Mouse (Mus musculus) liver, embryonic 11.5 days (tissue): ENCODE data around the gene Ddah1. TPM values are rescaled to one million over a fixed set of nuclear protein-coding genes. Genes with fewer than 3 reads are reported as not detected.

ENCODE experiments used
- ATAC-seq: fragments of 200-750 bp; cut with Nextera tagmentation; replicated peaks from 2 replicates; pipeline ENCODE4 v1.8.0; 2017; ENCODE audit warnings: moderate number of reproducible peaks, mild to moderate bottlenecking, moderate TSS enrichment, moderate library complexity; ENCODE audit not compliant: low FRiP score
- DNase-seq: peaks from one replicate; pipeline ENCODE4 v3.0.0-alpha.2; 2017; ENCODE audit warnings: low spot score
- H3K27ac ChIP-seq: fragments of 300-500 bp; sonication (generic); 2 replicates; pipeline ENCODE4 v1.5.1; 2014; ENCODE audit warnings: mild to moderate bottlenecking, low read depth, low read length, control low read depth
- H3K27me3 ChIP-seq: fragments of 300-500 bp; sonication (generic); replicated peaks from 2 replicates; pipeline ENCODE4 v1.6.1; 2014; ENCODE audit warnings: low read length, mixed read lengths; ENCODE audit not compliant: control insufficient read depth, insufficient read depth
- H3K36me3 ChIP-seq: fragments of 300-500 bp; sonication (generic); 2 replicates; pipeline ENCODE4 v1.6.1; 2014; ENCODE audit warnings: mild to moderate bottlenecking, low read length, moderate library complexity, mixed read lengths; ENCODE audit not compliant: control insufficient read depth, insufficient read depth
- H3K4me1 ChIP-seq: fragments of 300-500 bp; sonication (generic); replicated peaks from 2 replicates; pipeline ENCODE4 v1.6.1; 2014; ENCODE audit warnings: low read length, mixed read lengths; ENCODE audit not compliant: control insufficient read depth, insufficient read depth
- H3K4me2 ChIP-seq: fragments of 300-500 bp; sonication (generic); 2 replicates; pipeline ENCODE4 v1.6.1; 2014; ENCODE audit warnings: mild to moderate bottlenecking, control low read depth, moderate library complexity
- H3K4me3 ChIP-seq: fragments of 300-500 bp; sonication (generic); 2 replicates; pipeline ENCODE4 v1.5.1; 2014; ENCODE audit warnings: low read depth, low read length, control low read depth
- H3K9ac ChIP-seq: fragments of 300-500 bp; sonication (generic); 2 replicates; pipeline ENCODE4 v1.6.1; 2014; ENCODE audit warnings: low read depth, low read length, control low read depth
- H3K9me3 ChIP-seq: fragments of 300-500 bp; sonication (generic); 2 replicates; pipeline ENCODE4 v1.6.1; 2016; ENCODE audit warnings: low read length, inconsistent platforms, mixed read lengths; ENCODE audit not compliant: control insufficient read depth
- WGBS: fragments of 180-500 bp; shearing (Covaris S2); extraction: QIAGEN DNeasy Blood & Tissue Kit; methylation state at CpG from one replicate; pipeline ENCODE4 v1.1.7; 2014; 5-methylcytosine and 5-hydroxymethylcytosine counted together
- polyA plus RNA-seq: library from polyadenylated mRNA; unstranded; fragments of >200 nt; fragmentation: Nextera tagmentation; extraction: Ambion mirVana; gene quantifications from 2 replicates; pipeline ENCODE4 v1.2.1, GENCODE M21; 2014

Gene Ddah1
- polyA plus RNA-seq, 1 experiment from 2014 or later: 50.2 TPM

DNA sequence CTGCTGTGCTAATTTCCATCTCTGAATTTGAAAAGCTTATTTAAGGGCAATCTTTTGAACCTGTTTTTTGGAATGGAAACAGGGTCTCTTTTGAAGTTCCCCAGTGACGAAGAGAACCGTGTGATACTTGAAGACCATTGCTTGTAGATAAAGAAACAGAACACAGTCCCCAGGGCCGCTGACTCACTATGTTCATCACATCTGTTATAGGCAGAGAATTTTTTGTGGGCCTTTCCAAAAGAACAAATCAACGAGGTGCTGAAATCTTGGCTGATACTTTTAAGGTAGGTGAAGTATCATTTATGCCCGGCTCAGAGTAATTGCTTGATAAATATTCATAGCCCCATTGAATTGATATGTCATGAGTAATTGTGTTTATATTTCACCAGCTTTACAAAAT, 93.6 kb downstream of the Ddah1 start:
- no peaks in the 10 kb centered on the region for H3K27me3 ChIP-seq
- H3K9me3 ChIP-seq: no peaks in the 10 kb centered on the region
- 77% methylated on average over 5 of the region's 5 CpGs for WGBS
- no peak overlapping the region for H3K4me3 ChIP-seq
- no peak for DNase-seq
- H3K9ac ChIP-seq: no peak overlapping the region
- no peak overlapping the region for H3K27ac ChIP-seq
- no peaks in the 10 kb centered on the region for H3K36me3 ChIP-seq
- H3K4me1 ChIP-seq: no peaks in the 10 kb centered on the region
- ATAC-seq: no peak
- H3K4me2 ChIP-seq: no peak overlapping the region

DNA sequence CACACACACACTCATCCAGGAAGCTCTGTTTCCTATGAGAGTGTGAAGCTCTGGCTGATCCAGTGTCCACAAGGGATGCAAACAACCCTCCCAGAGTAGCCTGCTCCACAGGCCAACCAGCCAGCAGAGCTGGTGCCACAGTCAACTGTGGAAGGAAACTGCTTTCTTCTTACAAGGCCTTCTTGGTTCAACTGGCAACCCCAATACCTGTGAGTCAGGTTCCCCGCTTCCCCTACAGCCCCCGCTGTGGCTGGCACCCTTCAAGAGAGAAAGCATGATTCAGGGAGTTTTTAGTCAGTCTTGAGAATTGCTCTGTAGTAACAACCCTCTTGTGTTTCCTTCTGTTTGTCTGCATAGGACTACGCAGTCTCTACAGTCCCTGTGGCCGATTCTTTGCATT, 94.3 kb downstream of the Ddah1 start:
- Histone ChIP-seq H3K36me3 (no peaks in the 10 kb centered on the region), H3K9ac (no peak overlapping the region), H3K4me3 (no peak overlapping the region), H3K27me3 (no peaks in the 10 kb centered on the region), H3K9me3 (no peaks in the 10 kb centered on the region), H3K4me1 (no peaks in the 10 kb centered on the region), H3K4me2 (no peak overlapping the region), H3K27ac (no peak overlapping the region)
- 95% methylated on average over 4 of the region's 4 CpGs for WGBS
- ATAC-seq: no peak
- DNase-seq: no peak

DNA sequence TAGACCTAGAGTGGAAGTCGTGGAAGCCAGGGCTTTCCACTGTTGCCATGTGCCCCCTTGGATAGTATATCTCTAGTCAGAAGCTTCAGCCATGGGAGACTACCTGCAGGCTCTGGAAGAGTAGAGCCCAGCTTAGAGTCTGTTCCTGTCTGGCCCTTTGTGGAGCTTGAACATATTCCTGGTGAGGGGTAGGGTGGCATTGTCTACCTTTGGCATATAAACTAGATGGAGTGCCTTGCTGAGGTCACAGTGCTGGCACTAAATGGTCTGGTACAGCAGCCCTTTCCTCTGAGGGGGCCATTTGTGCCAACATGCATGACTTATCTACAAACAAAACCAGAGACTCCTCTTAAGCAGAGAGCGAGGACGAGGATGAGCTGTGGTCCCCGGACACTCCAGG, 95.2 kb downstream of the Ddah1 start:
- Histone ChIP-seq H3K4me1 (no peaks in the 10 kb centered on the region), H3K9me3 (no peaks in the 10 kb centered on the region), H3K27ac (no peak overlapping the region), H3K9ac (no peak overlapping the region), H3K4me3 (no peak overlapping the region), H3K27me3 (no peaks in the 10 kb centered on the region), H3K4me2 (no peak overlapping the region), H3K36me3 (no peaks in the 10 kb centered on the region)
- DNase-seq: no peak
- WGBS: 77% methylated on average over 4 of the region's 4 CpGs
- ATAC-seq: no peak

DNA sequence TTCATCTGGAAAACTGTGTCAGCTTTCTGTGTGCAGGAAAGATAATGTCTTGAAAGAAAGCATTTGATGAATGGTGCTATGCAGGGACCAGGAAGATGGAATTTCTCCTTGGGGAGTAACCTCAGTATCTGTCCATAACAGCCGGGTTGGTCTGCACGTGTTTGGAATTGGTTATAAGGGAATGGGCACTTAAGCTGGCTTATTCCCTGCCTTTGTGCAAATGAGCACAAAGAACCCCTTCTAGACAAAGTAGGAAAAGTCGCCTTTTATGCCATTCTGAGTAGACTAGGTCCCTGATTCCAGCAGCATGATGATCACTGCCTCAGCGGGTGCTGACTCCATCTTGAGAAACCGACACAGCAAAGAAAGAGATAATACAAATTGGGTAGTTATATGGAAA, 96.0 kb downstream of the Ddah1 start:
- ATAC-seq: no peak
- no peak overlapping the region for H3K4me3 ChIP-seq
- H3K27ac ChIP-seq: no peak overlapping the region
- H3K9me3 ChIP-seq: no peaks in the 10 kb centered on the region
- no peaks in the 10 kb centered on the region for H3K4me1 ChIP-seq
- no peak overlapping the region for H3K4me2 ChIP-seq
- WGBS: 73% methylated on average over 5 of the region's 5 CpGs
- H3K9ac ChIP-seq: no peak overlapping the region
- DNase-seq: no peak
- H3K27me3 ChIP-seq: no peaks in the 10 kb centered on the region
- no peaks in the 10 kb centered on the region for H3K36me3 ChIP-seq

DNA sequence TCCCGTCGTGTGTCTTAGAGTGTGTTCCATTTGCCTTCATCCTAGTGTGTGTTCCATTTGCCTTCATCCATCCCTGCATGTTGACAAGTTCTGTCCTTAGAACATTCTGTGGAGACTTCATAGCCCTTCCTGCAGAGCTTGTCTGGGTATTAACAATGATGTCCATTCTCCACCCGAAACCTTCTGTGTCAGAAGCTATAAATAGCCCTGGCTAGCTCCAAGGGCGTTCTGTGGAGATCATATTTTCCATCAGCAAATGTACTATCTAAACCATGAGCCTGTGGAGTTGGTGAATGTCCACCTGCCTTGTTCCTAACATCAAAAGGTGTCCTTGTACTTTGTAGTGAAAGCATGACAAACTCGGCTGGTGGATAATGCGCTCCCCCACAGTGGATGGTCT, 96.8 kb downstream of the Ddah1 start:
- ATAC-seq (no peak), DNase-seq (no peak)
- Histone ChIP-seq H3K4me3 (no peak overlapping the region), H3K27ac (no peak overlapping the region), H3K4me1 (no peaks in the 10 kb centered on the region), H3K9me3 (no peaks in the 10 kb centered on the region), H3K9ac (no peak overlapping the region), H3K27me3 (no peaks in the 10 kb centered on the region), H3K4me2 (no peak overlapping the region), H3K36me3 (no peaks in the 10 kb centered on the region)
- 81% methylated on average over 6 of the region's 6 CpGs for WGBS

DNA sequence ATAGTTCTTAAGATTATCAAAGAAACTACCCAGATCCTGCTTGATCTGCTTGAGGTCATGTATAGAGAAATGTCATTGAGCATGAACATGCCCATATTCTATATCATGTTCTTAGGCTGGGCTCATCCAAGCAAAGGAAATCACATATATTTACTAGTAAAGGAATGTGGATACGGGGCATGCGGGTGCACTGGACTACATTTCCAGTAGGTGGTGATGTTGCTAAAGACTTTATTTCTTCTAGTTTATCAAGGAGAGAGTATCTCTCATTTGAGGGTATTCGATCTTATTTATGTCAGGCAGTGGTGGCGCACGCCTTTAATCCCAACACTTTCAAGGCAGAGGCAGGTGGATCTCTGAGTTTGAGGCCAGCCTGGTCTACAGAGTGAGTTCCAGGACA, 99.9 kb downstream of the Ddah1 start:
- Histone ChIP-seq H3K9me3 (no peaks in the 10 kb centered on the region), H3K4me3 (no peak overlapping the region), H3K4me2 (no peak overlapping the region), H3K27ac (no peak overlapping the region), H3K4me1 (no peaks in the 10 kb centered on the region), H3K27me3 (no peaks in the 10 kb centered on the region), H3K9ac (no peak overlapping the region), H3K36me3 (no peaks in the 10 kb centered on the region)
- no peak for ATAC-seq
- 93% methylated on average over 5 of the region's 5 CpGs for WGBS
- DNase-seq: no peak

DNA sequence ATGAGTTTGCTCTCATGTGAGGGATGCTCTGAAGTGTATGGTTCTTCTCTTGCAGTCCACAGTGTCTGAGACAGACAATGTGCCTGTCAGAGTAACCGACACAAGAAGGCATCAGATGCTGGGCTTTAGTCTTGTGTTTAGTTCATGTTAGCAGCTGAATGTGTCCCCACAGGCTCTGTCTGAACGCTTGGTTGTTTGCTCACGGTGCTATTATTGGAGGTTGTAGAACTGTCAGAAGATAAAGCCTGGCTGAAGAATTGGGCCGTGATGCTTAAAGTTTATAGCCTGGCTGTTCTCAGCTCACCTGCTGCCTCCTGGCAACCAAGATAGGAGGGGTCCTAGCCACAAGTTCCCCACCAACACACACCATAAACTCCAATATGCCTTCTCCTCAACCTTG, 104.0 kb downstream of the Ddah1 start:
- no peak overlapping the region for H3K27ac ChIP-seq
- ATAC-seq: no peak
- no peak overlapping the region for H3K4me2 ChIP-seq
- 81% methylated on average over 4 of the region's 4 CpGs for WGBS
- H3K4me1 ChIP-seq: no peaks in the 10 kb centered on the region
- no peak overlapping the region for H3K4me3 ChIP-seq
- no peaks in the 10 kb centered on the region for H3K9me3 ChIP-seq
- no peaks in the 10 kb centered on the region for H3K36me3 ChIP-seq
- no peak for DNase-seq
- no peaks in the 10 kb centered on the region for H3K27me3 ChIP-seq
- H3K9ac ChIP-seq: no peak overlapping the region

DNA sequence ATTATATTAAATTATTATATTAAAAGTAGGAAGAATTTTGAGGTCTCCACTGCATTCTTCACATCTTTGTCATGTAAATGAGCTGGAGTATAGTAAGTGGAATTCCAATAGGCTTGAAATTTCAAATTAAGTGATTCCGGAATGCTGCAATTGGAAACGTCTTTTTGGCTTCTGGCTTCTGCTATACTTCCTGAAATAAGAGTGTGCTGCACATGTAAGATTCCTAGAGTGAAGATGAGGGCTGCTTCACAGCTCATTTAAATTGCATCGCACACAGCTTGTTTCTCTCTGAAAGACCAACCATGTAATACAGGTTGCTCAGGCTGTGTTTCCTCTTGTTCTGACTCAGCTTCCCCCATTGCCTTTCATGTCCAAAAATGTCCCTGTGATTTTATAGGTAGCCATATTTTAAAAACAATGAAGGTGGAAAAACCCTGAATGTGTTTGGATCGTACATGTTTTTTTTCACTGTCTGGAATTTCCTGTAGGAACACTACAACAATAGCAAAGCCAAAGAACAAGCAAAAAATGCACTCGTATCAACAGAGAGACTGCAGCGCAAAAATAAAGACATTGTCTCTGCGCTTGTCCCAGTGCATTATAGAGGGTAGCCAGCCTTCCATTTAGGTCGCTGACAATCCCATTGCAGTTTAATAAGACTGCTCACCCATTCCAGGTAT, 105.7 kb downstream of the Ddah1 start:
- H3K9ac ChIP-seq: no peak overlapping the region
- no peaks in the 10 kb centered on the region for H3K4me1 ChIP-seq
- H3K4me3 ChIP-seq: no peak overlapping the region
- H3K36me3 ChIP-seq: no peaks in the 10 kb centered on the region
- DNase-seq (no peak), ATAC-seq (no peak)
- no peaks in the 10 kb centered on the region for H3K9me3 ChIP-seq
- WGBS: 84% methylated on average over 8 of the region's 8 CpGs
- H3K4me2 ChIP-seq: no peak overlapping the region
- H3K27ac ChIP-seq: no peak overlapping the region
- H3K27me3 ChIP-seq: no peaks in the 10 kb centered on the region

DNA sequence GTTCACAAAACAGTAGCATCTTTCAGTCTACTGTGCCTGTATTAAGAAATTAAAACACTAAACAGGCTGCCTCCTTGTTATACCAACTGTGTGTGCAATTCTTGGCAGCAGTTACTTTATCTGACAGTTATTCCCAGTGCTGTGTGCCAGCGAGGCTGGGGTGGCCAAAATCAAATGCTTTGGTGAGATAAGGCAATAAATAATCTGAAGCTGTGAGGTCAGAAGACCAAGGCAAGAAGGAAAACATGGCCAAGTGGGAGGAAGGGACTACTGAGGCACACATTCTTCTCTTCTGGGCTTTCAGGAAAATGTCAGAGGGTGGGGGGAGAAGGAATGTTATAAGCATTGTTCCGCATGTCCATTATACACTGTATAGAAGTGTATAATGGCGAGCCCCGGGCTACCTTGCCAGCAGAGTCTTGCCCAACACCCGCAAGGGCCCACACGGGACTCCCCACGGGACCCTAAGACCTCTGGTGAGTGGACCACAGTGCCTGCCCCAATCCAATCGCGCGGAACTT, 106.3 kb downstream of the Ddah1 start:
- H3K4me2 ChIP-seq: no peak overlapping the region
- ATAC-seq (no peak), DNase-seq (no peak)
- H3K36me3 ChIP-seq: no peaks in the 10 kb centered on the region
- WGBS: 81% methylated on average over 7 of the region's 10 CpGs
- H3K4me1 ChIP-seq: no peaks in the 10 kb centered on the region
- no peaks in the 10 kb centered on the region for H3K27me3 ChIP-seq
- H3K27ac ChIP-seq: no peak overlapping the region
- H3K4me3 ChIP-seq: no peak overlapping the region
- no peak overlapping the region for H3K9ac ChIP-seq
- H3K9me3 ChIP-seq: no peaks in the 10 kb centered on the region
